Mouse (Mus musculus) heart, embryonic 12.5 days (tissue): ENCODE results near the gene Tcte1. TPM values are rescaled to one million over a fixed set of nuclear protein-coding genes. Genes with fewer than 3 reads are reported as not detected.
A peak's percentile ranks its signal among the peaks of the same experiment; 100 is the strongest.

Experiments
- ATAC-seq: fragments of 200-750 bp; cut with Nextera tagmentation; 2 replicates; pipeline ENCODE4 v1.8.0; 2017; ENCODE audit warnings: moderate TSS enrichment, moderate library complexity; ENCODE audit not compliant: insufficient number of reproducible peaks, low FRiP score
- H3K27ac ChIP-seq: fragments of 300-500 bp; sonication (generic); 2 replicates; pipeline ENCODE4 v1.5.1; 2016; ENCODE audit warnings: mild to moderate bottlenecking, moderate library complexity; ENCODE audit not compliant: poor library complexity, severe bottlenecking
- H3K27me3 ChIP-seq: fragments of 300-500 bp; sonication (generic); replicated peaks from 2 replicates; pipeline ENCODE4 v1.6.1; 2016; ENCODE audit warnings: mild to moderate bottlenecking, moderate library complexity
- H3K36me3 ChIP-seq: fragments of 300-500 bp; sonication (generic); 2 replicates; pipeline ENCODE4 v1.6.1; 2016; ENCODE audit warnings: mild to moderate bottlenecking, moderate library complexity
- H3K4me1 ChIP-seq: fragments of 300-500 bp; sonication (generic); replicated peaks from 2 replicates; pipeline ENCODE4 v1.6.1; 2016; ENCODE audit warnings: mild to moderate bottlenecking
- H3K4me2 ChIP-seq: fragments of 300-500 bp; sonication (generic); 2 replicates; pipeline ENCODE4 v1.6.1; 2016; ENCODE audit warnings: mild to moderate bottlenecking, moderate library complexity
- H3K4me3 ChIP-seq: fragments of 300-500 bp; sonication (generic); 2 replicates; pipeline ENCODE4 v1.5.1; 2016; ENCODE audit warnings: mild to moderate bottlenecking
- H3K9ac ChIP-seq: fragments of 300-500 bp; sonication (generic); 2 replicates; pipeline ENCODE4 v1.6.1; 2016; ENCODE audit warnings: mild to moderate bottlenecking, moderate library complexity
- H3K9me3 ChIP-seq: fragments of 300-500 bp; sonication (generic); replicated peaks from 2 replicates; pipeline ENCODE4 v1.6.1; 2016; ENCODE audit warnings: mild to moderate bottlenecking, moderate library complexity
- WGBS: fragments of 180-500 bp; shearing (Covaris S2); methylation state at CpG from one replicate; pipeline ENCODE4 v1.1.7; 2016; 5-methylcytosine and 5-hydroxymethylcytosine counted together
- polyA plus RNA-seq: library from polyadenylated mRNA; unstranded; fragments of >200 nt; fragmentation: Nextera tagmentation; extraction: Ambion mirVana; gene quantifications from 2 replicates; pipeline ENCODE4 v1.2.1, GENCODE M21; 2016

Tcte1 gene
- polyA plus RNA-seq, 1 experiment from 2014 or later, result 0.20 TPM

DNA sequence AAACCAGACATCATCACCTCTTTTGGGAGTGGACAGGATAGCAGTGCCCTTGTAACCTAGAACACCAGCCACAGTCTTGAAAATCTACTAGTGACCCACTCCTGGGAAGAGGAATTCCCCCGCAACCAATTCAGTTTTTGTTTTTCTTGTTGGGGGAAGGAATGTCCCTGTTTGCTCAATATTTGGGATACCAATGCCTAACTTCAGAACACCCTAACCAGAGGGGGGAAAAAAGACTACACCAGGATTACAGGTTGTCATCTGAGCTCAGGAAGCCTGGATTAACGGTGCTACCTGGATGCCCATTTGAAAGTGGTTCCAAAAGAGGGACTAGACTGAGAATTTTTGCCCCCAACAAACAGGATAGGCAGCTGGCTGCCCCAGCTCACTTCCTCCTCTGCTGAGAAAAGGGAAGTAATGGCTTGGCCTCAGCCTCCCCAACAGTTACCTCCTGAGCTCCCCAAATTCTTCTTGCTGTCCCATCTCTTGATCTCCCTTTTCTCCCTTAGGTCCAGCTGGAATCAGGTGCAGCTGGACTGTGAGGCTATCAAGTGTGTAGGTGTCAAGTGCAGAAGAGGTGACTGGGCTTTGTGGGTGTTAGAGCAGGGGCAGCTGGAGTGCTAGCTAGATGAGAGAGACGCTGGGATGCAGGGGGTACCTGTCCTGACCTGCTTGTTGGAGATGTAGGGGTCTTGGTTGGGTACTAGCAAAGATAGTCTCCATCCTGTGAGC lies 33.4 kb downstream of the Tcte1 start:
- Histone ChIP-seq H3K4me2 (peak overlapping the region; percentile 94), H3K36me3 (0 out of 2 replicates have a peak, but pooled peaks cover 5% of the 10 kb centered on the region), H3K4me3 (peak overlapping the region; percentile 67), H3K4me1 (peaks cover 25% of the 10 kb centered on the region), H3K9ac (peak overlapping the region; percentile 70; the same call in 1 of the 2 replicates), H3K27ac (no peak overlapping the region), H3K27me3 (peaks cover 41% of the 10 kb centered on the region), H3K9me3 (no peaks in the 10 kb centered on the region)
- ATAC-seq, result no peak
- WGBS, result 70% methylated on average over 3 of the region's 3 CpGs

DNA sequence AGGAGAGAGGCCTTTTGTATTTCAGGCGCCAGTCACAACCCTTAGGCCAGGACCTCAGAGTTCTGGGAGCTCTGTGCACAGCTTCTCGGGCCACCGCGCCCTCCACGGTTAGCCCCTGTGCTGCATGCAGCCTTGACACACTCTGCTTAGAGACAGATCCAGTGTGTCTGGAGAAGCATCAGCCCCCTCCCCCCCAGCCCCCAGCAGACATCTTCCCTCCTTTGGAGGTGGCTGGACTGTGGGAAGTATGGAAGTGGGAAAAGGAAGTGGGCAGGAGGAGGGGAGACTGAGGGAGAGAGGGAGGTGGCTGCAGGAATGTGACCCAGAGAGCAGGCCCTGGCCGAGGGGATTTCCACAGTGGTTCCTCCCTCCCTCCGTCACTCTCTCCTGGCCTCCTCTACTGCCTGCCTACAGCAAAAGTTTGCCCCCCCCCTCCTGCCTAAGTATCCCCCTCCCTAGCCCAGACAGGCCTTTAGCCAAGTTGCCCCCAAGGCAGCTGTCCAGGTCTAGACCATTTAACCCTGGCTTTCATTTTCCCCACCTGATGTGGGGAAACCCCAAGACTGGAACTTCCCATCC lies 34.1 kb downstream of the Tcte1 start:
- peaks cover 41% of the 10 kb centered on the region for H3K27me3 ChIP-seq
- H3K27ac ChIP-seq, result no peak overlapping the region
- H3K4me2 ChIP-seq, result peak overlapping the region; percentile 33
- H3K36me3 ChIP-seq, result 0 out of 2 replicates have a peak, but pooled peaks cover 5% of the 10 kb centered on the region
- no peak overlapping the region for H3K4me3 ChIP-seq
- no peaks in the 10 kb centered on the region for H3K9me3 ChIP-seq
- no peak overlapping the region for H3K9ac ChIP-seq
- ATAC-seq, result peak; percentile 19; the same call in 1 of the 2 replicates
- H3K4me1 ChIP-seq, result peaks cover 22% of the 10 kb centered on the region
- 61% methylated on average over 7 of the region's 7 CpGs for WGBS

DNA sequence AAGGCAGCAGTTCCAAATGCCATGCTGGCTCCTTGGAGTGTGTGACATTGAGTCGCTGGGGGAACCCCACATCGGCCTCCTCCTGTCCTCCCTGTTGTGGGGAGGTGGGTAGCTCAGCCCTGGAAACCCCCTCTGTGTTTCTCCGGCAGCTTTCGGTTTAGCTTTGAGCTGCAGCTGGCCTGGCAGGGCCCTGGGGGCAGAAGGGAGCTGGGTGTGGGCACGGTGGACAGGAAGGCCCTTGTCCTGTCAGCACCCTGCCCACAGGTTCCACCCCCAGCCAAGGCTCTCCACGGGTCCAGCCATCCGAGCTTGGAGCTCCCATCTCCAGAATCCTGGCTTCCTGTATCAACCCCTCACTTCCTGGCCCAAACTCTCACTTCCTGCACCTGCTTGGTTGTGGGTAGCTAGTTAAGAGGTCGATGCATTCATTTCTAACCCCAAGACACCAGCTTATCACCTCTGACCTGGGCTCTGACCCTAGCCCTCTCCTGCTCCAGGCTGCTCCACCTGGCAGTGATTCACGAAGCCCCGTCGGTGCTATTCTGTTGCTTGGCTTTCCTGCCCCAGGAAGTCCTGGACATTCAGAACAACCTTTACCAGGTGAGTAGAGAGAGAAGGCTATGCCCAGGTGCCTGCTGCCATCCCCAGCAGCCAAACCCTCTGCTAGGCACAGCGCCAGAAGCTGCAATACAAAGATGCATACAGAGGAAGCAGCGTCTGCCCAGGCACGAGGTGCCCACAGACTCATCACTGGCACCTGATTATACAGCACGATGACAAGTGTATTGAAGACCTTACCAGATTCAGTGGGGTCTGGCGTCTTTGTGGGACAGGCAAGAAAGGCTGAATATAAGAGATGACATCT lies 35.0 kb downstream of the Tcte1 start:
- H3K27ac ChIP-seq, result no peak overlapping the region
- H3K27me3 ChIP-seq, result peaks cover 36% of the 10 kb centered on the region
- 0 out of 2 replicates have a peak overlapping the region, but pooled peaks have one; percentile 13 for H3K9ac ChIP-seq
- peak overlapping the region; percentile 33; the same call in 1 of the 2 replicates for H3K4me2 ChIP-seq
- H3K4me1 ChIP-seq, result peaks cover 22% of the 10 kb centered on the region
- no peaks in the 10 kb centered on the region for H3K9me3 ChIP-seq
- WGBS, result 63% methylated on average over 16 of the region's 16 CpGs
- ATAC-seq, result no peak
- H3K36me3 ChIP-seq, result 0 out of 2 replicates have a peak, but pooled peaks cover 5% of the 10 kb centered on the region
- no peak overlapping the region for H3K4me3 ChIP-seq

DNA sequence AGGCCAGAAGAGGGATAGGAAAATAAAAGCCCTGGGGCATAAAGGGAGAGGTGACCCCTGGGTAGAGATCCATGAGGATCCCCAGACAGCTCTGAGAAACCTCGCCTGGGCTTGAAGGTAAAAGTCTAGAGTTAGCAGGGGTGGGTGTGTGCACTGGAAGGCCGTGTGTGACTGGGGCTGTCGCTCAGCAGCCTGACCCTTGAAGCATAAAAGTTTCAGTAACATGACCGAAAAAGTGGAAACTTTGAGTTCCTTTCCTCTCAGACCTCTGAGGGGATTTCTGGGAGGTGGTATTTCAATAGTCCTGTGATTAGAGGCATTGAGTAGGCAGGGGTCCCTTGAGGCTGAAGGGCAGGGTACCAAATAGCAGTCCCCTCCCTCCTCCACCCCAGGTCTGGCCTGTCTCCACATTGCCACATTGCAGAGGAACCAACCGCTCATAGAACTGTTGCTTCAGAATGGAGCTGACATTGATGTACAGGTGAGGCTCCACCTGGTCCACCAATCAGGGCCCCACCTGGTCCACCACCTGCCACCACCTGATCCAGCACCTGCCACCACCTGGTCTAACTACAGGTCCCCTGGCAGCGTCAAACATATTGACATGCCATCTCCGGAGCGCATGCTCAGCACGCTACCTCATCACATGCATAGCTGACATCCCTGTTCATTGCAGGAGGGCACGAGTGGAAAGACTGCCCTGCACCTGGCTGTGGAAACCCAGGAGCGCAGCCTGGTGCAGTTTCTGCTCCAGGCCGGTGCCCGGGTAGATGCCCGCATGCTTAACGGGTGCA lies 36.7 kb downstream of the Tcte1 start:
- WGBS, result 80% methylated on average over 15 of the region's 15 CpGs

DNA sequence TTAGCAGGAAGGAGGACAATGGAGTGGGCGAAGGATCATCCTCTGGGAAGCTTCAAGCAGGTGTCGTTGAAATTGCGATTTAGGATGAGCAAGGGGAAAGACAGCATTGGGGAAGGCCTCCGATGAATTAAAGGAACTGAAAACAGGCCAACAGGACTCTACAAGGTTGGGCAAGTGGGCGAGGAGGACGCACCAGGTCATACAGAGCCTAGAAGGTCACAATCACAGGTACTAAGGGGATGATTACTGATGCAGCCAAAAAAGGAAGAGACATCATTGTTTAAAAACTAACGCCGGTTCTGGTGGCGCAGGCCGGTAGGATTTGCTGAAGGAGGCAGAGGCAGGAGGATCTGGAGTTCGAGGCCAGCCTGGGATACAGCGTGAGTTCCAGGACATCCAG lies 40.0 kb downstream of the Tcte1 start:
- Histone ChIP-seq H3K9me3 (no peaks in the 10 kb centered on the region), H3K9ac (no peak overlapping the region), H3K4me3 (no peak overlapping the region), H3K27ac (no peak overlapping the region), H3K27me3 (peaks cover 8% of the 10 kb centered on the region), H3K36me3 (peaks cover 33% of the 10 kb centered on the region), H3K4me2 (no peak overlapping the region), H3K4me1 (peaks cover 31% of the 10 kb centered on the region)
- 74% methylated on average over 12 of the region's 12 CpGs for WGBS
- no peak for ATAC-seq

More for the DNA sequence above, 36.7 kb downstream of the Tcte1 start:
- H3K36me3 ChIP-seq, result 0 out of 2 replicates have a peak, but pooled peaks cover 5% of the 10 kb centered on the region
- no peak overlapping the region for H3K9ac ChIP-seq
- H3K27me3 ChIP-seq, result peaks cover 25% of the 10 kb centered on the region
- no peak overlapping the region for H3K4me2 ChIP-seq
- H3K4me3 ChIP-seq, result no peak overlapping the region
- no peak overlapping the region for H3K27ac ChIP-seq
- H3K4me1 ChIP-seq, result peaks cover 28% of the 10 kb centered on the region
- no peaks in the 10 kb centered on the region for H3K9me3 ChIP-seq
- no peak for ATAC-seq

DNA sequence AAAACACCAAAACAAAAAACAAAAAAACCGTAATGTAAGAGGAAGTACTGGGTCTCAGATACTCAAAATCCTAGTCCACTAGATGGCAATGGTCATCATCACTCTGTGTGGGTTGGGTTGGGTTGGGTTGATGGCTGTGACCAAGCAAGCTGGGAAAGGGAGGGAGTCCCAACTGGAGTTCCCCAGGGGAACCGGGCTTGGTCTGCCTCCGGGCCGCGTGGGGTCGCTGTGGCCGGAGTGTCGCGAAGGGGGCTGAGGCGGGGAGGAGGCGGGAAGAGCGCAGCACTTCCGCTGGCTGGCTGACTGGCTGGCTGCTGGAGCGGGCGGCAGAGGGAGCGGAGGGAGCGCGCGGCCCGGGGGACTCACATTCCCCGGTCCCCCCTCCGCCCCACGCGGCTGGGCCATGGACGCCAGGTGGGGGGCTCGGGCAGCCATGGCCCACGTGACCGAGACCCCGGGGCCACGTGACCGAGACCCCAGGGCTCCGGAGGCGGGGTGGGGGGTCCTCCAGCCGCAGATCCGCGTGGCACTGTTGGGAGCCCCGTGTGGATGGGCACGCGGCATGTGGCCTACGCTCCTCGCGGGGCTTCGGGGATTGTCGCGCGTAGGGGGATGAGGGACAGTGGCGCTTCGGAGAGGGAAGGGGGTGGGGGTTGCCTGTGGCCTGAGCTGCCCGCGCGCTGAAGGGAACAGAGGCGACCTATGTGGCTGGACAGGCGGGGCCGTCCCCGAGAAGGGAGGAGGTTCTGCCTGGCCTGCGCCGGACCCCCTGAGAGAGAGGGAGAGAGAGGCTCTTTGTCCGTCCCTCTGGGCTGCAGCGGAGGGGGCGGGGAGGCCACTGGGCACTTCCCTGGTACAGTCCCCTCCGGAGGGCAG lies 40.7 kb downstream of the Tcte1 start, which contains the start of gene Slc35b2:
TSS of gene Slc35b2 (plus strand) at position 220 of the 876 bp plus-strand sequence.
- no peaks in the 10 kb centered on the region for H3K9me3 ChIP-seq
- H3K4me2 ChIP-seq, result peak within 1 kb of the TSS; percentile 94
- peaks cover 2% of the 10 kb centered on the region; the same call in 1 of the 2 replicates for H3K27me3 ChIP-seq
- H3K36me3 ChIP-seq, result peaks cover 40% of the 10 kb centered on the region
- peak within 1 kb of the TSS; percentile 95 for H3K9ac ChIP-seq
- ATAC-seq, result peak; percentile 86
- peaks cover 36% of the 10 kb centered on the region for H3K4me1 ChIP-seq
- peak within 1 kb of the TSS; percentile 88 for H3K4me3 ChIP-seq
- WGBS, result under 1% methylated on average over 53 of the region's 61 CpGs
- peak within 1 kb of the TSS; percentile 84 for H3K27ac ChIP-seq

DNA sequence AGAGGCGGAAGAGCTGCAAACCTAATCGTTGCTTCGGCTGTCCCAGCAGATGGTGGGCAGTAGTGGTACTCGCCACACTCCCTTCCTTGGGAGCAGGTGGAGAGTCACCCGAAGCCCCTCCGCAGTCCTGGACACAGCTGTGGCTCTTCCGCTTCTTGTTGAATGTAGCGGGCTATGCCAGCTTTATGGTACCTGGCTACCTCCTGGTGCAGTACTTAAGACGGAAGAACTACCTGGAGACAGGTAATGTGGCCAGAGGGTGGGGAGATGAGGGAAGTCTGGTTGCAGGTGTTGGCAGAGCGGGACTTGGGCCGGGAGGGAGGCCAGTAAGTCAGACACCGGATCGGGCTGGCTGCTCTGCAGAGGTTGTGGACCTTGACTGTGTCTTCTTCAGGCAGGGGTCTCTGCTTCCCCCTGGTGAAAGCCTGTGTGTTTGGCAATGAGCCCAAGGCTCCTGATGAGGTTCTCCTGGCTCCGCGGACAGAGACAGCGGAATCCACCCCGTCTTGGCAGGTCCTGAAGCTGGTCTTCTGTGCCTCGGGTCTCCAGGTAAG lies 41.4 kb downstream of the Tcte1 start:
- ATAC-seq, result no peak; the same call in 1 of the 2 replicates
- H3K4me2 ChIP-seq, result peak overlapping the region; percentile 94
- 12% methylated on average over 18 of the region's 18 CpGs for WGBS
- no peaks in the 10 kb centered on the region for H3K27me3 ChIP-seq
- peaks cover 47% of the 10 kb centered on the region for H3K36me3 ChIP-seq
- peak overlapping the region; percentile 95 for H3K9ac ChIP-seq
- peak overlapping the region; percentile 84 for H3K27ac ChIP-seq
- H3K4me3 ChIP-seq, result peak overlapping the region; percentile 88
- H3K4me1 ChIP-seq, result peaks cover 41% of the 10 kb centered on the region
- no peaks in the 10 kb centered on the region for H3K9me3 ChIP-seq

DNA sequence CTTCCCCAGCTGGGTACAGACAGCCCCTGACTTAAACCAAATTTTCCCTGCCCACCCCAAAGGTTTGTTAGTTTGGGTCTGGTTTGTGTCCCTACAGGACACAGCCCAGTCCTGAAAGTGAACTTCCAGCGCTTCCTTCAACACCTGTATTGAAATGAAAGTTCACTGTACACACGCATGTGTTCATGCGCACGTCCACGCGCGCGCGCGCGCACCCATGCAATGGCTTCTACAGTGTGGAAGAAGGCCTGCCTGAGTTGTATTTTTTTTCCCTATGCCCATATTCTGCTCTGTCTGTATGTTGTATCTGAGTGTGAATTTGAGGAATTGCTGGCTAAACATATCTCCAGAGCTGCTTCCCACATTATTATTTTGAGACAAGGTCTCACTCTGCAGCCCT lies 41.9 kb downstream of the Tcte1 start:
- peaks cover 51% of the 10 kb centered on the region for H3K36me3 ChIP-seq
- peak overlapping the region; percentile 88 for H3K4me3 ChIP-seq
- peak overlapping the region; percentile 94 for H3K4me2 ChIP-seq
- peaks cover 46% of the 10 kb centered on the region for H3K4me1 ChIP-seq
- no peak overlapping the region for H3K27ac ChIP-seq
- no peaks in the 10 kb centered on the region for H3K27me3 ChIP-seq
- WGBS, result 94% methylated on average over 11 of the region's 11 CpGs
- H3K9me3 ChIP-seq, result no peaks in the 10 kb centered on the region
- ATAC-seq, result no peak
- H3K9ac ChIP-seq, result peak overlapping the region; percentile 95

DNA sequence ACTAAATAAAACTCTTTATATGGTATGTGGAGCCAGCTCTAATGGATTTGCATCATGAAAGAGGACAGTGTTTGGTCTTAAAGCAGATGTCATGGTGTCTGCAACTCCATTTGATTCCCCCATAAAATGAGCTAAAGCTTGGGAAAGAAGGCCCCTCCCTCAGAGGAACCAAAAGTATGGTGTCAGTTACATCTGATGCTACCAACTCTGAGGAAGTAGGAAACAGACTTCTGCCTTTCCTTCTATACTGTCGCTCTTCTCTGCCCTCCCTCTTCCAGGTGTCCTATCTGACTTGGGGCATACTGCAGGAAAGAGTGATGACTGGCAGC lies 42.8 kb downstream of the Tcte1 start:
- ATAC-seq, result no peak
- no peaks in the 10 kb centered on the region for H3K27me3 ChIP-seq
- H3K9me3 ChIP-seq, result no peaks in the 10 kb centered on the region
- H3K36me3 ChIP-seq, result peaks cover 56% of the 10 kb centered on the region
- H3K4me2 ChIP-seq, result no peak overlapping the region
- no peak overlapping the region for H3K4me3 ChIP-seq
- H3K27ac ChIP-seq, result no peak overlapping the region
- no peak overlapping the region for H3K9ac ChIP-seq
- 68% methylated on average over 1 of the region's 1 CpGs for WGBS
- H3K4me1 ChIP-seq, result peaks cover 55% of the 10 kb centered on the region
